Mouse (Mus musculus): ENCODE results near the gene Tm6sf2.
"Not testable (repeated sequence)": the region's sequence is repeated elsewhere in the genome, so short reads cannot be mapped to it uniquely, and the experiment has no call there.

Tm6sf2 gene

GRCm38 (mm10) chr8:70072441-70073069 lies at the start of gene Tm6sf2:
Gene Tm6sf2, plus strand, starts transcription at chr8:70072924.
- in situ Hi-C loops (cut with MboI, MseI): no loop called here

- in situ Hi-C loops (cut with MboI, MseI): no loop called here
Observed at GRCm38 (mm10) chr8:70023596-70023995, 49.1 kb upstream of the Tm6sf2 start.

- in situ Hi-C loops (cut with MboI, MseI): no loop called here
Observed at GRCm38 (mm10) chr8:70026151-70026550, 46.6 kb upstream of the Tm6sf2 start.

GRCm38 (mm10) chr8:70030255-70030654 lies 42.5 kb upstream of the Tm6sf2 start:
- in situ Hi-C loops (cut with MboI, MseI): no loop called here

- in situ Hi-C loops (cut with MboI, MseI): no loop called here
Observed at GRCm38 (mm10) chr8:70037994-70038393, 34.7 kb upstream of the Tm6sf2 start.

GRCm38 (mm10) chr8:70041885-70042546 lies 30.7 kb upstream of the Tm6sf2 start:
- in situ Hi-C loops (cut with MboI, MseI): no loop called here

GRCm38 (mm10) chr8:70042583-70043455 lies 29.9 kb upstream of the Tm6sf2 start, which contains the start of the genes Mau2 and Sugp1:
Gene Mau2, minus strand, starts transcription at chr8:70042734.
Gene Sugp1, plus strand, starts transcription at chr8:70042813.
- in situ Hi-C loops (cut with MboI, MseI): no loop called here

- in situ Hi-C loops (cut with MboI, MseI): no loop called here
Observed at GRCm38 (mm10) chr8:70043996-70044395, 28.7 kb upstream of the Tm6sf2 start.

- in situ Hi-C loops (cut with MboI, MseI): no loop called here
Observed at GRCm38 (mm10) chr8:70049662-70050061, 23.1 kb upstream of the Tm6sf2 start.

GRCm38 (mm10) chr8:70050434-70050833 lies 22.3 kb upstream of the Tm6sf2 start:
- in situ Hi-C loops (cut with MboI, MseI): not testable (repeated sequence)

GRCm38 (mm10) chr8:70057721-70058120 lies 15.0 kb upstream of the Tm6sf2 start:
- in situ Hi-C loops (cut with MboI, MseI): no loop called here

GRCm38 (mm10) chr8:70071836-70072440 lies 786 bp upstream of the Tm6sf2 start:
- in situ Hi-C loops (cut with MboI, MseI): no loop called here

- in situ Hi-C loops (cut with MboI, MseI): no loop called here
Observed at GRCm38 (mm10) chr8:70073120-70073519, 396 bp downstream of the Tm6sf2 start.

- in situ Hi-C loops (cut with MboI, MseI): no loop called here
Observed at GRCm38 (mm10) chr8:70073682-70074081, 958 bp downstream of the Tm6sf2 start.

GRCm38 (mm10) chr8:70081976-70082375 lies 9.3 kb downstream of the Tm6sf2 start:
- in situ Hi-C loops (cut with MboI, MseI): no loop called here

GRCm38 (mm10) chr8:70083285-70083684 lies 10.6 kb downstream of the Tm6sf2 start, which contains the start of gene Hapln4:
Gene Hapln4, plus strand, starts transcription at chr8:70083457.
- in situ Hi-C loops (cut with MboI, MseI): no loop called here

- in situ Hi-C loops (cut with MboI, MseI): no loop called here
Observed at GRCm38 (mm10) chr8:70084191-70085065, 11.7 kb downstream of the Tm6sf2 start.

GRCm38 (mm10) chr8:70086151-70086550 lies 13.4 kb downstream of the Tm6sf2 start:
- in situ Hi-C loops (cut with MboI, MseI): no loop called here

- in situ Hi-C loops (cut with MboI, MseI): no loop called here
Observed at GRCm38 (mm10) chr8:70087237-70087636, 14.5 kb downstream of the Tm6sf2 start.

- in situ Hi-C loops (cut with MboI, MseI): no loop called here
Observed at GRCm38 (mm10) chr8:70087836-70088650, 15.3 kb downstream of the Tm6sf2 start.

All from T-helper 1 cell (primary cell).